Mouse (Mus musculus) kidney, embryonic 15.5 days (tissue): Measurements from ENCODE around the gene Nkd1. TPM values are rescaled to one million over a fixed set of nuclear protein-coding genes. Genes with fewer than 3 reads are reported as not detected.

Source experiments
- ATAC-seq: fragments of 200-750 bp; cut with Nextera tagmentation; replicated peaks from 2 replicates; pipeline ENCODE4 v1.8.0; 2017; ENCODE audit warnings: moderate TSS enrichment; ENCODE audit not compliant: low FRiP score
- H3K27ac ChIP-seq: fragments of 300-500 bp; sonication (generic); 2 replicates; pipeline ENCODE4 v1.5.1; 2015; ENCODE audit warnings: mild to moderate bottlenecking, inconsistent platforms
- H3K27me3 ChIP-seq: fragments of 300-500 bp; sonication (generic); 2 replicates; pipeline ENCODE4 v1.6.1; 2015; ENCODE audit warnings: inconsistent platforms
- H3K36me3 ChIP-seq: fragments of 300-500 bp; sonication (generic); 2 replicates; pipeline ENCODE4 v1.6.1; 2015; ENCODE audit warnings: inconsistent platforms
- H3K4me1 ChIP-seq: fragments of 300-500 bp; sonication (generic); 2 replicates; pipeline ENCODE4 v1.6.1; 2015; ENCODE audit warnings: inconsistent platforms
- H3K4me2 ChIP-seq: fragments of 300-500 bp; sonication (generic); 2 replicates; pipeline ENCODE4 v1.6.1; 2015; ENCODE audit warnings: moderate library complexity, mild to moderate bottlenecking, inconsistent platforms
- H3K4me3 ChIP-seq: fragments of 300-500 bp; sonication (generic); replicated peaks from 2 replicates; pipeline ENCODE4 v1.5.1; 2015; ENCODE audit warnings: mild to moderate bottlenecking, inconsistent platforms
- H3K9ac ChIP-seq: fragments of 300-500 bp; sonication (generic); 2 replicates; pipeline ENCODE4 v1.6.1; 2015; ENCODE audit warnings: mild to moderate bottlenecking, inconsistent platforms
- H3K9me3 ChIP-seq: fragments of 300-500 bp; sonication (generic); replicated peaks from 2 replicates; pipeline ENCODE4 v1.6.1; 2016; ENCODE audit warnings: inconsistent platforms
- WGBS: fragments of 180-500 bp; shearing (Covaris S2); methylation state at CpG from one replicate; pipeline ENCODE4 v1.1.7; 2015; ENCODE audit warnings: mixed read lengths; 5-methylcytosine and 5-hydroxymethylcytosine counted together
- polyA plus RNA-seq: library from polyadenylated mRNA; unstranded; fragments of >200 nt; fragmentation: Nextera tagmentation; extraction: Ambion mirVana; gene quantifications from 2 replicates; pipeline ENCODE4 v1.2.1, GENCODE M21; 2015

Nkd1 gene
- polyA plus RNA-seq, 1 experiment from 2014 or later: 68.1 TPM

DNA sequence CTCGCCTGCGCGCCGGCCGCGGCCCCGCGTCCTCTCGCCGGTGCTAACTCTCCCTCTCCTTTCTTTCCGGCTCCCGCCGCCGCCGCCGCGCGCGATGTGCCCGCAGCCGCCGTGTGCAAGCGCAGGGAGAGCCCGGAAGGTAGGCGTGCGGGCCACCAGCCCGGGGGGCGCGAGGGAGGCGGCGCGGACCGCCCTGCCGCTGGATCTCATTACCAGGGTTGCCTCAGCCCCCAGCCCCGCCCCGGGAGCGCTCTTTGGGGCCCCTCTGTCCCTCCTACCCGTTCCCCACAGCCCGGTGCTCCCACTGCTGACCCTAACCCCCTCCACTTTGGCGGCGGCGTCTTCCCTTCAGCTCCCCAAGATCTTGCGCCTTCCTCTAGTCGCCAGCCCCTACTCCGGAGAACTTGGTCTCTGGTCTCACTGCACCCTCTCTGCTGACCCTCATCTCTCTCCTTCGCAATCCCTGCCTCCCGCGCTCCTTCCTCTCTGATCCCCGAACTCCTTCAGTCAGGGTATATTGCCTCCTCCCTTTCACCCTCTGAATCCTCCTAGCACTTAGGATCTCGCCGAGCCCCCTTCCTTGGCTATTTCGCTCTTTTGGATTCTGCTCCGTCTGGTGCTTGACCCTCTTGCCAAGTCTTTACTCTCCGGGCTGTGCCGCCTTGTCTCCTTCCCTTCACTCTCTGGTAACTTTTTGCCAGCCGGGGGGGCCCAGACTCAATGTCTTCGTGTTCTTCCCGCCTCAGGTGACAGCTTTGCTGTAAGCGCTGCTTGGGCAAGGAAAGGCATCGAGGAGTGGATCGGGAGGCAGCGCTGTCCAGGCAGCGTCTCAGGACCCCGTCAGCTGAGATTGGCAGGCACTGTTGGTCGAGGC lies 624 bp downstream of the Nkd1 start:
- ATAC-seq: peak; percentile 20
- Histone ChIP-seq H3K27me3 (peaks cover 15% of the 10 kb centered on the region), H3K9me3 (no peaks in the 10 kb centered on the region), H3K9ac (peak overlapping the region; percentile 89), H3K4me2 (peak overlapping the region; percentile 97), H3K27ac (peak overlapping the region; percentile 85), H3K36me3 (peaks cover 11% of the 10 kb centered on the region; the same call in 1 of the 2 replicates), H3K4me3 (peak overlapping the region; percentile 87), H3K4me1 (peaks cover 76% of the 10 kb centered on the region)
- under 1% methylated on average over 55 of the region's 65 CpGs for WGBS

DNA sequence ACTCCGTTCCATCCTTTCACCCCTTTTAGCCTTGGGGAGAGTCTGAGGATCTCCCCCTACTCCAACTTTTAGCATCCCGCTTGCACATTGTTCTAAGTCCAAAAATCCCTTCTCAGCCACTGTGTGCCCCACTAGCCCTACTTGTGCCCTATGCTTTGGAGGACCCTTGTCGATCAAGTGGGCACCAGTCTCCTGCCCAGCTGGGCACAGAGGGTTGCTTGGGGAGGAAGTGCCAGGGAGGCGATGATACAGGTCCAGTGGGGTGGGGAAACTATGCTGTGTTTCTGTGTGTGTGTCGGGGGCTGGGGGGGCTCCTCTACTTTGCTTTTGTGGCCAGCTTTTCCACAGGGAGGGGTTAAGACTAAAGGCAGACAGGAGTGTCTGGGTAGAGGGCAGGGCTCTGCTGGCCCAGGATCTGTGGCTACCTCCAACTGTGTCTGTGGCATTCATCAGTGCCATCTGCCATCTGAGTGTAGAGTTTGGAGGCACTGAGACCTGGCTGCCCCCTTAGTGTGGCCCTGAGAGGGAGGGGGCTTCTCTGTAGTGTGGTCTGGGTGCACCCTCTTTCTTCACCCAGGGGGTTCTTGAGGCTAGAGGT lies 1.4 kb downstream of the Nkd1 start:
- Histone ChIP-seq H3K27me3 (peaks cover 15% of the 10 kb centered on the region), H3K4me3 (peak overlapping the region; percentile 87), H3K9me3 (no peaks in the 10 kb centered on the region), H3K4me1 (peaks cover 71% of the 10 kb centered on the region), H3K4me2 (peak overlapping the region; percentile 97), H3K9ac (peak overlapping the region; percentile 89), H3K36me3 (peaks cover 15% of the 10 kb centered on the region; the same call in 1 of the 2 replicates), H3K27ac (no peak overlapping the region)
- WGBS: 9% methylated on average over 5 of the region's 5 CpGs
- ATAC-seq: no peak

DNA sequence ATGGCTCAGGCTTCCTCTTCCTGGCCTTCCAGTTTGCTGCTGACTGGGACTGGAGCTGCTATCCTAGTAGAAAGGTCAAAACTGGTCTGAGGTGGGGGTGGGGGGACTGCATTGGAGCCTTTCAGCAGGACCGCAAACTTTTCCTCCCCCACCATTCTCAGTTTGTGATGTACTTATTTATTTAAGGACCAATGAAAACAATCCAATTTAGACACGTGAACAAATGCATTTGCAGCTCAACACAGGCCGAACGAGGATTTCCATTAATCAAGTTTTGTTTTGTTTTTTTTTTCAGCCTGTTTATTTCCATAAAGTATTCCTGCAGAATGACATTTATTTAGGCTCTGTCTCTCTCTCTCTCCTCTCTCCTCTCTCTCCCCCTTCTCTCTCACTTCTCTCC lies 2.5 kb downstream of the Nkd1 start:
- peak overlapping the region; percentile 87 for H3K4me3 ChIP-seq

DNA sequence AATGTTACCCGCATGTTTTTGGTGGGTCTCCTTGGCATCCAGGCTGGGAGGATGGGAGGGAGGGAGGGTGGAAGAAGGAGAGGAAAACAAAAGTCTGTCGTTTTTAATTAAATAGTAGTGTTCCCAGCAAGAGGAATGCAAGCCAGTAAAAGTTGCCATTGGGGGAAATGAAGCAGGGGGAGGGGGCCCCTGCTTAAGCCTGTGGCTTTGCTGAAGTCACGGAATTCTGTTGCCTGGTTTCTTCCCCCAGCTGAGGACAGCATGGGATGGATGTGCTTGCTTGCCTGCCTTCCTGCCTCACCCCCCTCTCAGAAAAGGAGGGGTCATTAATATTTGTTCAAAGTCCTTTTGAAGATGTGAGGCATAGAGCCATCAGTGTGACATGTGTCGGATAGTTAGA lies 3.0 kb downstream of the Nkd1 start:
- 0 out of 2 replicates have a peak overlapping the region, but pooled peaks have one; percentile 11 for H3K9ac ChIP-seq
- H3K9me3 ChIP-seq: no peaks in the 10 kb centered on the region
- peaks cover 10% of the 10 kb centered on the region for H3K27me3 ChIP-seq
- no peak for ATAC-seq
- H3K4me1 ChIP-seq: peaks cover 62% of the 10 kb centered on the region
- WGBS: 21% methylated on average over 4 of the region's 4 CpGs
- H3K36me3 ChIP-seq: peaks cover 26% of the 10 kb centered on the region; the same call in 1 of the 2 replicates
- H3K4me2 ChIP-seq: peak overlapping the region; percentile 97
- H3K4me3 ChIP-seq: peak overlapping the region; percentile 87
- peak overlapping the region; percentile 68 for H3K27ac ChIP-seq

More for the DNA sequence above, 2.5 kb downstream of the Nkd1 start:
- Histone ChIP-seq H3K27ac (peak overlapping the region; percentile 68), H3K4me1 (peaks cover 63% of the 10 kb centered on the region), H3K9me3 (no peaks in the 10 kb centered on the region), H3K36me3 (peaks cover 23% of the 10 kb centered on the region; the same call in 1 of the 2 replicates), H3K9ac (peak overlapping the region; percentile 89), H3K4me2 (peak overlapping the region; percentile 97), H3K27me3 (peaks cover 13% of the 10 kb centered on the region)
- WGBS: 16% methylated on average over 4 of the region's 4 CpGs
- no peak for ATAC-seq

DNA sequence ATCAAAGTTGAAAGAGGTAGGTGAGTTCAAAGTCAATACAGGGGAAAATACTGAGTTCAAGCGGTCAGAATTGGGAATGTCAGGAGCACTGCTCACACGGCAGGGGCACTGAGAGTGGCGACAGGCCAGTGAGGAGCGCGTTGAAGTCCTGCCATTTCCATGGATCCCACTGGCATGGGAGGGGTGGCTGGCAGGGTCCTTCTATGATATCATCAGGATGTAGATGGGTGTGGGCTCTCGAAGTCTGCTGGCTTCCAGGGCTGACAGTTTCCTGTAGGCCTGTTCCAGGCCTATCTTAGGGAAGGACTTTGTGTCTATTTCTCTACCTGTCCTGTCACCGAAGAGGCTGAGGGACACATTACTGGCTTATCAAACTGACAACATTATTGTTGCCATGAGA lies 3.7 kb downstream of the Nkd1 start:
- Histone ChIP-seq H3K4me2 (0 out of 2 replicates have a peak overlapping the region, but pooled peaks have one; percentile 17), H3K27me3 (0 out of 2 replicates have a peak, but pooled peaks cover 4% of the 10 kb centered on the region), H3K9me3 (no peaks in the 10 kb centered on the region), H3K4me3 (no peak overlapping the region), H3K36me3 (peaks cover 33% of the 10 kb centered on the region; the same call in 1 of the 2 replicates), H3K4me1 (peaks cover 62% of the 10 kb centered on the region), H3K27ac (no peak overlapping the region), H3K9ac (no peak overlapping the region)
- ATAC-seq: no peak
- WGBS: 72% methylated on average over 7 of the region's 7 CpGs

DNA sequence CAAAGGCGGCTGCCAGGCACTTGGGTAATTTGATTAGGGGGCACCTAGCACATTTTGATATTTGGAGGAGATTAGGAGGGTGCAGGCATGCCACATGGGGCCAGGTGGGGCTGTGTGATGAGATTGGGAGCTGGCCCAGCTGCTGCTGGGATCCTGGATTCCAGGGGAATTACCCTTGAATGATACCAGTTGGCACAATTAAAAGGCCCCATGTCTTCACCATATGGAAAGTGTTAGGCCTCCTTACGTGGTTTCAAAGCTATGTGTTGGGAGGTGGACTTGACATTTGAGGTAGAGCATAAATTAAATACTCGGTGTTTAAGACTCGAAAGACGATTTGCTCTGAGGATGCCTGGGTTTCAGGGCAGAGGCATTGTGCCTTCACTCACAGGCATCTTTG lies 5.1 kb downstream of the Nkd1 start:
- no peak overlapping the region for H3K4me2 ChIP-seq
- H3K9me3 ChIP-seq: no peaks in the 10 kb centered on the region
- whole genome bisulfite sequencing: 50% methylated on average over 5 of the region's 5 CpGs
- H3K4me3 ChIP-seq: no peak overlapping the region
- peaks cover 56% of the 10 kb centered on the region for H3K4me1 ChIP-seq
- H3K27ac ChIP-seq: no peak overlapping the region
- no peak overlapping the region for H3K9ac ChIP-seq
- ATAC-seq: no peak
- H3K27me3 ChIP-seq: no peaks in the 10 kb centered on the region
- H3K36me3 ChIP-seq: peaks cover 45% of the 10 kb centered on the region

DNA sequence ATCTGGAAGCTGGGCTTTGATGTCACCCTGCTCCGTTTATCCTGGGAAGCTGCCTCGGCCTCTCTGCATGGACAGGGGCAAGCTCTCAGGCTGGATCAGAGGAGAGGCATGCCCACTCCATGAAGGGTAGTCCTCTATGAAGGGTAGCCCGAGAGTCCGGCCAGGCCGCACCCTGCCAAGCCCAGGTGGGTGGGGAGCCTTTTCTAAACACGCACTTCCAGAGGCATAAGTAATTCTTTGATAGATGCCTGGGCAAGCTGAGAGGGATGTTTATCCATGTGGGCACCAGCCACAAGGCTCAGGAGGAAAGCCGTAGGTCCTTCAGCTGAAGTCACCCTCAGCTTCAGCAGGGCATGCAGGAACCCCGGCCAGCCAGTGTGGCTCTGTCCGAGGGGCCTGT lies 7.0 kb downstream of the Nkd1 start:
- no peak overlapping the region for H3K27ac ChIP-seq
- no peak overlapping the region for H3K9ac ChIP-seq
- WGBS: 80% methylated on average over 9 of the region's 9 CpGs
- H3K27me3 ChIP-seq: no peaks in the 10 kb centered on the region
- no peak overlapping the region for H3K4me3 ChIP-seq
- H3K9me3 ChIP-seq: no peaks in the 10 kb centered on the region
- peaks cover 52% of the 10 kb centered on the region for H3K36me3 ChIP-seq
- H3K4me1 ChIP-seq: peaks cover 42% of the 10 kb centered on the region
- H3K4me2 ChIP-seq: no peak overlapping the region
- ATAC-seq: no peak

DNA sequence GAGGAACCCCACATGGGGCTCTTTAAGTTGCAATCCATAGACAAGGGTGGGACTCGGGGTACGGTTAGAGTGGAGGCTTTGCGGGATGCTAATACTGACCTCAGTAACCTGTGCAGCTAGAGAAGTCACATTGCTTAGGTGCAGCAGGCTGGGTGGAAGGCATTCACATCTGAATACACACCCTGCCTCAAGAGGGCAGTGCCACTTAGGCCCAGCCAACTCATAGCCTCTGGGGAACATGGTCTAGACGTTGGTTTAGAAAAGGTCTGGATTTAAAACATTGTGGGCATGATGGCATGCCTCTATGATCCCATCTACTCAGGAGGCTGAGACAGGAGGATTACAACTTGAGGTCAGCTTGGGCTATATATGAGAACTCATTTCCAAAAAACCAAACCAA lies 8.6 kb downstream of the Nkd1 start:
- ATAC-seq: no peak
- 81% methylated on average over 4 of the region's 4 CpGs for WGBS

DNA sequence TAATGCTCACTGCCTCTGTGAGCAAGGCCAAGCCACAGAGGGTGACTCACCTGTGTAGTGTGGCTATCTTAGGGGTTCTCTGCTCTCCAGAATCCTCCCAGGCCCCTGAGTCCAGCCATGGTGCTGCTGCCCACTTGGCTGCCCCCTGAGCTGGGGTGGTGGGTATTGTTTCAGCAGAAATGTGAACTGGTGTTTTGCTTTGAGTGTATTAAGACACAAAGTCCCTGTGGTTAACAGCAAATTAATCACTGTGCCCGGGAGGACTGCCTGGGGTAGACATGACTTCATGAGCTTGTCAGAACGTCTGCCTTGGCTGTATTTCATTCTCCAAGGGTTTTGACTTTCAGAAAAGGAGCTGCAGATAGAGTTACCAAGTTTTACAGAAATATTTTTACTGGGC lies 15.9 kb downstream of the Nkd1 start:
- Histone ChIP-seq H3K9me3 (no peaks in the 10 kb centered on the region), H3K27ac (peak overlapping the region; percentile 70; the same call in 1 of the 2 replicates), H3K4me1 (peaks cover 62% of the 10 kb centered on the region), H3K27me3 (no peaks in the 10 kb centered on the region), H3K4me3 (no peak overlapping the region), H3K36me3 (peaks cover 18% of the 10 kb centered on the region; the same call in 1 of the 2 replicates), H3K9ac (no peak overlapping the region), H3K4me2 (no peak overlapping the region)
- 19% methylated on average over 2 of the region's 2 CpGs for WGBS
- ATAC-seq: no peak

More for the DNA sequence above, 8.6 kb downstream of the Nkd1 start:
- Histone ChIP-seq H3K4me3 (no peak overlapping the region), H3K27ac (no peak overlapping the region), H3K27me3 (no peaks in the 10 kb centered on the region), H3K4me2 (no peak overlapping the region), H3K9ac (no peak overlapping the region), H3K36me3 (peaks cover 55% of the 10 kb centered on the region), H3K9me3 (no peaks in the 10 kb centered on the region), H3K4me1 (peaks cover 40% of the 10 kb centered on the region)

DNA sequence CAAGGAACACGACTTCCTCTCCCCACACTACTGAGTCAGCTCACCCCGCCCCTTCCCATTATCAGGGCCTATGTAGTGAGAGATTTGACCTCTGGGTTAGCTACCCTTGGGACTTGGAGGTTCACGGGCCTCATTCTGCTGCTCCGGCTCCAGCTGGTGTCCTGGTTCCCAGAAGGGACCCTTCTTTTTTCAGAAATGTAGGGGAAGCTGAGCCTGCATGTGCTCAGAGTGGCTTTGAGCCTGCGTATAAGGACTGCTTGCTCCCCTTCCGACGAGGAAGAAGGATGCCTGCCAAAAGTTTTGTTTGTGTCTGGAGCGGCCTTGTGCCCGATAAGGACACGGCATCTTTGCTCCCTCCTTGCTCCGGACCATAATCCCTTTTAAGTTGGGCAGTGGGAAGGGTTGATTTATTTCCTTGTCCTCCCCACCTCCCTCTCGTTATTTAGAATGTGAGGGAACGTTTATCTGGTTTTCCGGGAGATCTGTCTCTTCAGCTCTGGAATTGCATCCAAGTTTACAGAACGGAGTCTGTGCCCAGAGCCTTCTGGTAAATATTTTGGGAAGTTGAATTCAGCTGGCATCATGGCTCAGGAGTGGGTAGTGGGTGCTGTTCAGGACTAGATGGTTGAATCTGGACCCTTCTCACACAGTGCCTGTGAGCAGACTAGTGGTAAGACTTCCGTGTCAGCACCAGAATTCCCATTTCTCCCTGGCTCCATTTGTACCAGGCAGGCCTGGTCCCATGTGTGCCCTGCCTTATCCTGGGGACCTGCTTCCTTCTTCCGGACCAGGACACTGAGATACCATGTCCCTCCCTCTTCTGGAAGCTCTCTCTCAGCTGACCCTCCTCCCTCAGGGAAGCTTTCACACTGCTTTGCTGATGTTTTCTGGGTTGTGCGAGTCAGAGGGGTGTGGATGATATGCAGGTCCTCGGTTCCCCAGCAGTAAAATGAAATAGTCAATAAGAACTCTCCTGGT lies 17.1 kb downstream of the Nkd1 start:
- Histone ChIP-seq H3K9ac (no peak overlapping the region), H3K4me3 (no peak overlapping the region), H3K4me1 (peaks cover 70% of the 10 kb centered on the region), H3K9me3 (no peaks in the 10 kb centered on the region), H3K4me2 (0 out of 2 replicates have a peak overlapping the region, but pooled peaks have one; percentile 15), H3K27ac (peak overlapping the region; percentile 70), H3K36me3 (peaks cover 10% of the 10 kb centered on the region; the same call in 1 of the 2 replicates), H3K27me3 (no peaks in the 10 kb centered on the region)
- WGBS: 29% methylated on average over 19 of the region's 19 CpGs
- ATAC-seq: peak; percentile 43

DNA sequence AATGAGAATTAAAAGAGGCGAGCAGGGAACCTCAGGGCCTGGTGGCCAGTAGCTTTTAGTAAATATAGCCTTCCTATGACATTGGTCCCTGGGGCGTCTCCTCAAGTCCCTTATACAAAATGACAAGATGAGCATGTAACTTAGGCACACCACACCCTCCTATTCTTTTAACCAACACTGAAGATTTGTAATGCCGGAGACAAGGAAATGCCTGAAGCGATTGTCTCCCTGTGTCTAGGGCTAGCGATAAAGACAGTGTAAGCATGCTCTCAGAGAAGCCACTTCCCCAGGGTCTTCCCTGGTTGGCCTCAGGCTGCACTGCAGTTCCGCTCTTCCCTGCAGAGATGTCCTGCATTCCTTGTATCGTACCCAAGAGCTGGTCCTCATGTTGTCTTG lies 17.8 kb downstream of the Nkd1 start:
- Histone ChIP-seq H3K9me3 (no peaks in the 10 kb centered on the region), H3K36me3 (peaks cover 13% of the 10 kb centered on the region; the same call in 1 of the 2 replicates), H3K4me1 (peaks cover 67% of the 10 kb centered on the region), H3K27me3 (no peaks in the 10 kb centered on the region), H3K9ac (no peak overlapping the region), H3K4me3 (no peak overlapping the region), H3K4me2 (no peak overlapping the region), H3K27ac (peak overlapping the region; percentile 70)
- ATAC-seq: no peak
- WGBS: 85% methylated on average over 7 of the region's 7 CpGs
